Mouse (Mus musculus) olfactory bulb, adult 2 months (tissue): ENCODE results near the gene Smox.

Experiments
- CTCF ChIP-seq: fragments of 200-500 bp; IDR thresholded peaks from 2 replicates; pipeline ENCODE4 v1.5.1; 2012; ENCODE audit warnings: low read depth, mild to moderate bottlenecking, low read length, moderate library complexity; ENCODE audit not compliant: insufficient read depth
- POLR2A ChIP-seq: fragments of 200-500 bp; IDR thresholded peaks from 2 replicates; pipeline ENCODE4 v1.6.1; 2012; ENCODE audit warnings: mild to moderate bottlenecking, low read depth, low read length, moderate library complexity; ENCODE audit not compliant: insufficient read depth

DNA sequence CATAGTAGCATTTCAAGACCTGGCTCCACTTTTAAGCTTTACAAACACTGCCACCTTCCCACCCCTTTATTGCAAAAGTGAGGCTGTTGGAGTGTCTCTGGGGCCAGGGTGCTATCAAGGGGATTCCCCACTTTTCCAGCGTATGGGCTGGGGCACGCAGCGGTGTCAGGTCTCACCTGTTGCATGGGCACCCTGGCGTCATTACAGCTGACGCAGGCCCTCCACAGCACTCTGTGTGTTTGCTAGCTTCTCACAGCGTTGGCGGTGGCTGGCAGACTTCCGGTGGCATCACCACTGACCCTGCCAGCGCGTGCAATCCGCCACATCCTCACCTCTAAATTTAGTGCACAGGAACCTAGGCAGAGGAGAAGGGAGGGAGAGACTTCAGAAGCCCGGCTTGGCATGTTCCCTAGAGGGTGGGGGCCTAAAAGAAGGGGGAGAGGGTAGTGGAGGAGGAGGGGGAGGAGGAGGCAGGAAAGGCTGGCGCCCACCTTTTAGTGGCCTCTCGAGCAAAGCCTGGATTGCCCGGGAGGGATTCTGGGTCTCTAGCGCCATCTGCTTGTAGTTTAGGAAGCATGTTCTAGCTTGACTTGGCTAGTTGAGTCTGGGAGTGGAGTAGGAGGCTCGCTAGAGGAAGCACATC lies 18.5 kb downstream of the Smox start:
- peak; percentile 36; the same call in 1 of the 2 replicates for TF ChIP-seq CTCF
- no peak for TF ChIP-seq POLR2A
